Mouse (Mus musculus) lung, adult 2 months (tissue): ENCODE results near the gene Hbb-bs.

Experiments
- CTCF ChIP-seq: fragments of 200-500 bp; IDR thresholded peaks from 2 replicates; pipeline ENCODE4 v1.5.1; 2011; ENCODE audit warnings: mild to moderate bottlenecking, low read length, control low read depth; ENCODE audit not compliant: insufficient read depth
- POLR2A ChIP-seq: fragments of 200-500 bp; IDR thresholded peaks from 2 replicates; pipeline ENCODE4 v1.6.1; 2011; ENCODE audit warnings: low read depth, mild to moderate bottlenecking, control low read depth, low read length, borderline replicate concordance; ENCODE audit errors: extremely low read depth

- TF ChIP-seq CTCF, result no peak
- no peak for TF ChIP-seq POLR2A
These were observed 17.1 kb downstream of the Hbb-bs start for GRCm38 (mm10) chr7:103810746-103811145.
